Mouse (Mus musculus): ENCODE measurements around the gene Iah1. TPM values are rescaled to one million over a fixed set of nuclear protein-coding genes. Genes with fewer than 3 reads are reported as not detected.

Gene Iah1
- total RNA-seq, 2 experiments from 2014 or later, result 17.6 to 19.2 TPM

- DNase-seq (ENCODE audit: low spot score in 2 of 2), result no peak
These were observed 48.6 kb downstream of the Iah1 start for GRCm38 (mm10) chr12:21364624-21365435.

- no peak for DNase-seq (ENCODE audit: low spot score in 2 of 2)
These were observed 52.3 kb downstream of the Iah1 start for GRCm38 (mm10) chr12:21368376-21369086.

GRCm38 (mm10) chr12:21369087-21369410 lies 52.9 kb downstream of the Iah1 start:
- no peak for DNase-seq (ENCODE audit: low spot score in 2 of 2)

GRCm38 (mm10) chr12:21370035-21370611 lies 53.9 kb downstream of the Iah1 start:
- DNase-seq (ENCODE audit: low spot score in 2 of 2), result no peak

- DNase-seq (ENCODE audit: low spot score in 2 of 2), result peak; percentile 97
These were observed 57.1 kb downstream of the Iah1 start, which contains the start of gene Adam17 for GRCm38 (mm10) chr12:21373100-21373819. Gene Adam17 (minus strand): TSS chr12:21373632.

Other genes with a start within 250 kb of the Iah1 start
- 10 to 100 TPM; 51.3 to 64.0 TPM for gene Cpsf3, start 31.0 kb upstream of the Iah1 start, total RNA-seq (2021)
- 10 to 100 TPM; 38.9 to 39.7 TPM for gene Itgb1bp1, start 30.1 kb upstream of the Iah1 start, total RNA-seq (2021)
- gene Adam17, start 57.2 kb downstream of the Iah1 start, total RNA-seq (2021), result 10 to 100 TPM; 22.8 to 26.3 TPM
- 100 to 1,000 TPM; 556 to 594 TPM for gene Ywhaq, start 101.2 kb downstream of the Iah1 start, total RNA-seq (2021)

All from layer of hippocampus, postnatal 14 days (tissue).